Mouse (Mus musculus) bone marrow macrophage, adult 2 months (primary cell): Measurements from ENCODE around the gene Nek7.

Experiments used
- CTCF ChIP-seq: IDR thresholded peaks from 2 replicates; pipeline ENCODE4 v1.5.1; 2012; ENCODE audit warnings: low read depth, mild to moderate bottlenecking, low read length, moderate library complexity
- POLR2A ChIP-seq: IDR thresholded peaks from 2 replicates; pipeline ENCODE4 v1.6.1; 2012; ENCODE audit warnings: mild to moderate bottlenecking, low read depth, low read length, borderline replicate concordance

DNA sequence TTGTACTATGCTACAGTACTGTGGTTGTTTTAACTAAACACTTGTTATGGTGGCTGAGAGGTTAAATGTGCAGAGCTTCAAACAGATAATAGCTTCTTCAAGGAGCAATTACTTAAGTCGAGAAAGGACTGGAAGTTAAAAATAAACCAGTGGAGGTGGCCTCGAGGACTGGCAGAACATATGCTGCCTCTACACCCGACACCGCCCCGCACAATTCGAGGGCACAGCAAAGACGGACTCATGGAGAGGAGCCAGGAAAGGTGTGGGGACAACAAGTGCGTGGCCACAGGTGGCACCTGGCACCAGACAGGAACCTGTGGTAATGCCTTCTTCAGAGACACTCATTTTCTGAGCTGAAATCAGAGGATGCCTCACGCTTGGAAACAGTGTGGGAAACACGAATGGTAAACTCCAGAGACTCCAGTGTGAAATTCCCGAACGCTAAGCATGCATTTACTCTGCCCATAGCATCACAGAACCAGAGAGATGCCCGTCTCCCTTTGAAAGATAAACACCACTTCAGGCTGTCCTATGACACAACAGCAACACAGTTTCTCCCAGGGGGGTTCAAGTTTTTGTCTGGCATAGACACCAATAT is 112.4 kb downstream of the Nek7 start:
- TF ChIP-seq POLR2A, result no peak
- no peak for TF ChIP-seq CTCF
